Mouse (Mus musculus) lung, adult 2 months (tissue): Measurements from ENCODE around the gene Dnmt1.

ENCODE experiments used
- CTCF ChIP-seq: fragments of 200-500 bp; IDR thresholded peaks from 2 replicates; pipeline ENCODE4 v1.5.1; 2011; ENCODE audit warnings: mild to moderate bottlenecking, low read length, control low read depth; ENCODE audit not compliant: insufficient read depth
- POLR2A ChIP-seq: fragments of 200-500 bp; IDR thresholded peaks from 2 replicates; pipeline ENCODE4 v1.6.1; 2011; ENCODE audit warnings: low read depth, mild to moderate bottlenecking, control low read depth, low read length, borderline replicate concordance; ENCODE audit errors: extremely low read depth

DNA sequence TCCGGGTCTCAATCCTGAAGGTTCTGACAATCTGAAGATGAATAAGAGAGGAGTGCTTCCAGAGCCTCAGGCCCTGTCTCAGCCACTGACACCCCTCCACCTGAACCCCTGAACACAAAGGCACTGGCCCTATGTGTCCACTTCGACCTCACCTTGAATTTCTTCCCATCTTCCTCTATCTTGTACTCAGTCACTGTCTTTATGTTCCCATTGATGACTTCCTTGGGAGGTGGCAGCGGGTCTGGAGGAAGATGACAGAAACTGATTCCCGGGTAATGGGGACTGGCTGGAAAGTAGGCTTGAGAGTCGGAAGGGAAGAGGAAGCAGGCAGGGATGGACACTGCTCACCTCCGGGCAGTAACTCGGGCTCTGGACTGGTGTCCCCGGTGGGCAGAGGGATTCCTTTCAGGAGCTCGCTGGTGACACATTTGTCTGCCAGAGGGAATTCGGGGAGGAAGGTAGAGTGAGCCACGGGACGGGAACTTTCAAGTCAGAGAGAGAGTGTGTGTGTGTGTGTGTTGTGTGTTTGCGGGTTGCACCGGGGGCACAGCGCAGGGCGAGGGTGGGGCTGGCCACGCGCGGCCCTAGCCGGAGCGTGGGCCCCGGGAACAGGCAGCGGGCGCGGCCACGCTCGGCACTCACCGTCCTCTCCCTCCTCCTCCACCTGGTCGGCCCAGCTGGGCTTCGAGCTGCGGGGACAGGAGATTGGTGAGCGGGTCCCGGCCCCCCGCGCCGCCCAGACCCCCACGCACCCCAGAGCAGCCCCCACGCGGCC, 61.8 kb downstream of the Dnmt1 start:
- TF ChIP-seq POLR2A (no peak), CTCF (no peak)
